Mouse (Mus musculus) myocyte (in vitro differentiated cells): ENCODE measurements around the gene Ccdc58.
"Not testable (repeated sequence)": the region's sequence is repeated elsewhere in the genome, so short reads cannot be mapped to it uniquely, and the experiment has no call there.

Experiments
- CEBPB ChIP-seq: IDR thresholded peaks from 2 replicates; pipeline ENCODE4 v1.6.1; 2011; ENCODE audit warnings: mild to moderate bottlenecking, moderate library complexity; ENCODE audit not compliant: poor library complexity, insufficient read depth, severe bottlenecking
- MAX ChIP-seq: IDR thresholded peaks from one replicate; pipeline ENCODE4 v1.6.1; 2011; ENCODE audit warnings: low read depth, mild to moderate bottlenecking, control low read depth
- POLR2A ChIP-seq: IDR thresholded peaks from one replicate; pipeline ENCODE4 v1.6.1; 2011; ENCODE audit warnings: low read depth, mild to moderate bottlenecking, control low read depth, moderate library complexity; ENCODE audit not compliant: insufficient read length
- POLR2AphosphoS2 ChIP-seq: IDR thresholded peaks from one replicate; pipeline ENCODE4 v1.6.1; 2011; ENCODE audit warnings: low read depth, control low read depth; ENCODE audit not compliant: insufficient read length
- TCF12 ChIP-seq: IDR thresholded peaks from one replicate; pipeline ENCODE4 v1.6.1; 2011; ENCODE audit warnings: mild to moderate bottlenecking, control low read depth; ENCODE audit not compliant: poor library complexity, insufficient read depth, severe bottlenecking
- USF1 ChIP-seq: IDR thresholded peaks from one replicate; pipeline ENCODE4 v1.6.1; 2011; ENCODE audit warnings: low read depth, mild to moderate bottlenecking, control low read depth, moderate library complexity

DNA sequence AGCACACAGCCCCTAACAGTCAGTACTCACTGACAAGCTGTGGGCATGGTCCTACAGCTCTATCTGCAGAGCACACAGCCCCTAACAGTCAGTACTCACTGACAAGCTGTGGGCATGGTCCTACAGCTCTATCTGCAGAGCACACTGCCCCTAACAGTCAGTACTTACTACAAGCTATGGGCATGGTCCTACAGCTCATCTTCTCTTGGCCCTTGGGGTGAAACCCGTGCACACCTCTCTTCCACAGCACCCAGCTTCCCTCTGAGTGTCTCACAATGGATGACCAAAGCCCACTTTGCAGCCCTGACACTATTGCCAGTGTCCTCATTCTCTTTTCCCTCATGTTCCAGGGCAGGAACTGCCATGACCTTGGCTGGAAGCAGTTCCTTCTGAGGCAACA, 9.0 kb upstream of the Ccdc58 start:
- not testable (repeated sequence) for TF ChIP-seq POLR2A, MAX, USF1, POLR2AphosphoS2, CEBPB, TCF12
